Mouse (Mus musculus) limb, embryonic 10.5 days (tissue): ENCODE measurements around the gene Zfp146. TPM values are rescaled to one million over a fixed set of nuclear protein-coding genes. Genes with fewer than 3 reads are reported as not detected.
A peak's percentile ranks its signal among the peaks of the same experiment; 100 is the strongest.

Experiments
- DNase-seq: peaks from one replicate; pipeline ENCODE4 v3.0.0-alpha.2; 2017; ENCODE audit warnings: low spot score
- H3K27ac ChIP-seq: fragments of 300-500 bp; sonication (generic); 2 replicates; pipeline ENCODE4 v1.5.1; 2016; ENCODE audit warnings: mild to moderate bottlenecking
- H3K27me3 ChIP-seq: fragments of 300-500 bp; sonication (generic); 2 replicates; pipeline ENCODE4 v1.6.1; 2016; ENCODE audit warnings: low read depth, mild to moderate bottlenecking; ENCODE audit not compliant: poor library complexity, severe bottlenecking
- H3K36me3 ChIP-seq: fragments of 300-500 bp; sonication (generic); 2 replicates; pipeline ENCODE4 v1.6.1; 2016; ENCODE audit warnings: mild to moderate bottlenecking, moderate library complexity
- H3K4me1 ChIP-seq: fragments of 300-500 bp; sonication (generic); 2 replicates; pipeline ENCODE4 v1.6.1; 2016
- H3K4me3 ChIP-seq: fragments of 300-500 bp; sonication (generic); 2 replicates; pipeline ENCODE4 v1.5.1; 2016; ENCODE audit warnings: mild to moderate bottlenecking, moderate library complexity
- H3K9me3 ChIP-seq: fragments of 300-500 bp; sonication (generic); replicated peaks from 2 replicates; pipeline ENCODE4 v1.6.1; 2016; ENCODE audit warnings: mild to moderate bottlenecking
- WGBS: fragments of 180-500 bp; shearing (Covaris S2); methylation state at CpG from one replicate; pipeline ENCODE4 v1.1.7; 2016; 5-methylcytosine and 5-hydroxymethylcytosine counted together
- polyA plus RNA-seq: library from polyadenylated mRNA; unstranded; fragments of >200 nt; fragmentation: Nextera tagmentation; extraction: Ambion mirVana; gene quantifications from 2 replicates; pipeline ENCODE4 v1.2.1, GENCODE M21; 2016

Gene Zfp146
- polyA plus RNA-seq, 1 experiment from 2014 or later, result 19.6 TPM

DNA sequence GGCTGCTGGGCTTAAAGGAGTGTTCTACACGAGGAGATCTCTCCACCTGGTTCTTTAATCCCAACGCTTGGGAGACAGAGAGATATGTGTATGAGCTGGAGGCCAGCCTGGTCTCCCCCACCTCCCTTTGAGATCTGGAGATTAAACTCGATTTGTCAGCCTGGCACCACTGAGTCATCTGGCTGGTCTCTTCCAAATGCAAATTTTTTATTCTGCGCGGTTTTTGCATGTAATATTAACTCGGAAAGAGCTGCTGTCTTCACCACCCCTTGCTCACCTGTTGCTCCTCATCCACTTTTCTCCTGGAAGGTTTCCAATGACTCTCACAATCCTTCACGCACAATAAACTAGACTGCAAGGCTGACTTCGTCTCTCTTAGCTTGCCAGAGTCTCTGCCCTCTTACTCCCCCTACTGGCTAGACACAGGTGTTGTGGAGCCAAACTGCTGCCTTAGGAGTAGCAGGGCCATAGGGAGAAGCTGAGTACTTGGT is 29.0 kb upstream of the Zfp146 start, which contains the start of gene Capns1:
Gene Capns1 (minus strand): TSS at position 331 of the 491 bp plus-strand sequence.
- Histone ChIP-seq H3K36me3 (no peaks in the 10 kb centered on the region), H3K9me3 (no peaks in the 10 kb centered on the region), H3K4me1 (peaks cover 20% of the 10 kb centered on the region), H3K27me3 (no peaks in the 10 kb centered on the region), H3K27ac (peak within 1 kb of the TSS; percentile 44), H3K4me3 (peak within 1 kb of the TSS; percentile 14; the same call in 1 of the 2 replicates)
- WGBS, result 13% methylated on average over 8 of the region's 8 CpGs
- peak; percentile 61 for DNase-seq

DNA sequence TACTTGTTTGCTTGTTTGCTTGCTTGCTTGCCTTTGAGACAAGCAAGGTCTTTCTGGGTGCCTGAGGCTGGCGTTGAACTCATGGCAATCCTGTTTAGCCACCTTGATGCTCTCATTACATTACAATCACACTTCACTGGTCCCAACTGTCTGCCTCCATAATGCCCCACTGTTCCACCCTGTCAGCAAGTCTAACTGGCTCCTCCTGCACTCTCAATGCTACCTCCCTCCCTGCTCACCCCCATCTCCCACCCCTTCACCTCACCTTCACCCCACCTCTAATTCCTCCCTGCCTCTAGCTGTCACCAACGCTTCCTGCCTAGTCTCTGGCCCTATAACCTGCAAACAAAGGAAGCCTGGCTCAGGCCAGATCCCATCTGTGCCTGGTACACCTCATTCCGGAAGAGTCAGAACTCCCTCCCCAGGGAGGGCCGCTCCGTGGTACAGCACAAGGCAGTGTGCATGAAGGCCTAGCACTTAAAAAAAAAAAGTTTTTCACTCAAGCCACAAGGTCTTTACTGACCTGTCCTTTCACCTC is 28.1 kb upstream of the Zfp146 start:
- WGBS, result 73% methylated on average over 5 of the region's 5 CpGs
- DNase-seq, result no peak

DNA sequence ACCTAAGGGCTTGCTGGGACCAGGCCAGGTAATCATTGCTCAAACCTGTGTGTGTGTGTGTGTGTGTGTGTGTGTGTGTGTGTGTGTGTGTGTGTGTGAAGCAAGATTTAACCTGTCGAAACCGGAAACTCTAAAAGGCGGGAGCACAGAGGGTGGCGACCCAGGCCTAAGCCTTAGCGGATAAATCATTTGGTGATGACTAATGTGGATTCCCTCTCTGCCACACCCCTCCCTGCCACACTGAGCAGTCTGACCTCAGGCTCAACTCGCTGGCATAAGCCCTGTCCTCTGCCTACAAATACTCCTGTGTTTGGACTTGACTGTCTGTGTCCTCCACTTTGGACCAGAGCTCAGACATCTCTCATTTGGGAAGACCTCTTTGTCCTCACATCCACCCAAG is 26.6 kb upstream of the Zfp146 start:
- Histone ChIP-seq H3K36me3 (peaks cover 16% of the 10 kb centered on the region), H3K27ac (no peak overlapping the region), H3K27me3 (no peaks in the 10 kb centered on the region), H3K4me3 (no peak overlapping the region), H3K4me1 (peaks cover 32% of the 10 kb centered on the region), H3K9me3 (no peaks in the 10 kb centered on the region)
- WGBS, result 70% methylated on average over 6 of the region's 6 CpGs
- no peak for DNase-seq

More for the DNA sequence above, 28.1 kb upstream of the Zfp146 start:
- Histone ChIP-seq H3K9me3 (no peaks in the 10 kb centered on the region), H3K4me3 (no peak overlapping the region), H3K4me1 (peaks cover 29% of the 10 kb centered on the region), H3K27ac (peak overlapping the region; percentile 44), H3K27me3 (no peaks in the 10 kb centered on the region), H3K36me3 (peaks cover under 1% of the 10 kb centered on the region)

DNA sequence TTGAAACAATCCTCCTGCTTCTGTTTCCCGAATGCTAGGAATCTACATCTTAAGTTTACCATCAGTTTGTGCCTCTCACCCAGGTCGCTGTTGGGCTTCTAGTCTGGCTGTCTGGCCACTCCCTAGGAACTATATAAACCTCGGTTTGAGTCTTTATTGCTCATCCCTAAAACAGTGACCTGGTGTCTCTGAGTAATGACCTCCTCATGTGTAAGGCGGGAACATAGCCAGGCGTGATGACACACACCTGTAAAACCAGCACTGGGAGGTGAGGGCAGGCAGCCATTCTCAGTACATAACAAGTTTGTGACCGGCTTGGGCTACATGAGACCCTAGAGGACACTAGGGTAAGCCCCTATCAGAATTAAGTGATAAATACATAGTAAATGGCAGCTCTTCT is 25.9 kb upstream of the Zfp146 start:
- WGBS, result 69% methylated on average over 6 of the region's 6 CpGs
- no peaks in the 10 kb centered on the region for H3K27me3 ChIP-seq
- no peak overlapping the region for H3K27ac ChIP-seq
- no peaks in the 10 kb centered on the region for H3K9me3 ChIP-seq
- DNase-seq, result no peak
- H3K4me3 ChIP-seq, result peak overlapping the region; percentile 88; the same call in 1 of the 2 replicates
- peaks cover 32% of the 10 kb centered on the region for H3K4me1 ChIP-seq
- H3K36me3 ChIP-seq, result peaks cover 23% of the 10 kb centered on the region

DNA sequence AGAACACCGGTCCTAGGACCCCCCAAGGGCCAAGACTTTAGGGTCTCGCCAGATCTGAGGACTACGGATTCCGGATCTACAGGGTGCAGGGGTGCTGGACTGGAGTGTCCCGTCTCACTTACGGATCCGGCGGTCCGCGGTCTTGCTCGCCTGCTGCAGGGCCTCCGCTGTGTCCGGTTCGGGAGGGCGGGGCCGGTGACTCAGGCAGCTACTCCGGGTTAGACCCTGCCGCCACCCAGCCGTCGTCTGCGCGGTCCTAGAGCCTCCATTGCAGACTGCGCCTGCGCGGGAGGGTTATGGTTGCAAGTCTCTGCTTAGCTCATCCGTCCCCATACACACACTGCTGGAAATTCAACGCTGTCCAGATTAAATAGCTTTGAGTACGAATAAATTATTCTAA is 25.3 kb upstream of the Zfp146 start:
- H3K4me1 ChIP-seq, result peaks cover 32% of the 10 kb centered on the region
- H3K27ac ChIP-seq, result peak overlapping the region; percentile 88
- 0% methylated on average over 28 of the region's 28 CpGs for WGBS
- no peaks in the 10 kb centered on the region for H3K9me3 ChIP-seq
- H3K4me3 ChIP-seq, result peak overlapping the region; percentile 88
- peak; percentile 99 for DNase-seq
- peaks cover 29% of the 10 kb centered on the region for H3K36me3 ChIP-seq
- H3K27me3 ChIP-seq, result no peaks in the 10 kb centered on the region

DNA sequence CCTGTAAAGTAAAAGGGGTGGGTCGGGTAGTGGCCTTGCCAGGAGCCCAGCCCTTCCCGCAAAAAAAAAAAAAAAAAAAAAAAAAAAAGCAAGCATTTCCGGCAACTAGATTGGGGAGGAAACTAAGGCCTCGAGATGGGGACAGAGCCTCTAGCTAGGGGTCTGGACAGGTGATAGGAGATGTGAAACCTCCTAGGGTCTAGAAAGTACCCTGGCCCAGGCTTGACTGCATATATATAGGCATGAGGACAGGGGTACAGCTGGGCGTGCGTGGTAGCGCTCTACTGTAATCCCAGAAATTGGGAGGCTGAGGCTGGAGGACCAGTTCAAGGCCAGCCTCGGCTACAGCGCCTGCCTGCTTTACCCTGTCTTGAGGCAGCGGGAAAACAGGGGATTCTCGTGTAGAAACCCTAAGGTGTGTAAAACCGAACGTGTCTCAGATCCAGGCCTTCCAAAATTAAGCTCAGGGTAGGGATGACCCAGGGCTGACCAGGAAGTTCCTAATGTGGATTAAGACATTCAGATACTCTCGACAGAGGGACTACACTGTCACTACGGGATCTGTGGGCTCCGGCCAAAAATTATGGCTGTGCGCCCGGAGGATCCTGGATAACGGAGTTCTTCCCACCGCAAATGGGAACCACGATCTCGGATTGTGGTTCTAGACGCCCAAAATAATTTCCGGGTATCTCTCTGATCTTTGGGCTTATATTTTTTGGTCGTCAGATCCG is 24.7 kb upstream of the Zfp146 start:
- Histone ChIP-seq H3K4me3 (peak overlapping the region; percentile 88), H3K36me3 (peaks cover 33% of the 10 kb centered on the region)
- DNase-seq, result peak; percentile 54

DNA sequence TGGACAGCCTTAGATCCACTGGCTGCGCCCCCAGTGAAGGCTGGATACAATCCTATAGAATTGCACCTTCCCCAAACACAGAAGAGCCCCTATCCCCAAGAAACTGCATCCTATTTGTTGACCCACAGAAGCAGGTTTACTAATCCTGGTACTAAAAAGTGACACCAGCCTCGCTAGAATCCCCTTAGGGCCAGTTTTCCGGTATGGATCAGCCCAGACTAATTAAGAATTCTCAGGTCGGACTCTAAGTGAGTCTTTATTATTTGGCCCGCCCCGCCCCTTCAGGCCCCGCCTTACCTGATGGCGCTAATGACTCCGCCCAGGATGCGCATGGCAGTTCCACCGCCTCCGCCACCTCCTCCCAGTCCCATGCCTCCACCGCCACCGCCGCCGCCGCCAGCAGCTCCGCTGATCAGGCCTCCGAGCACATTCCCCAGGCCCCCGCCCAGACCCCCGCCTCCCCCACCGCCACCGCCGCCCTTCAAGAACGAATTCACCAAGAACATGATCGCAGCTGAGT is 24.1 kb upstream of the Zfp146 start:
- H3K4me3 ChIP-seq, result peak overlapping the region; percentile 88
- peak; percentile 88 for DNase-seq
- H3K36me3 ChIP-seq, result peaks cover 39% of the 10 kb centered on the region
- WGBS, result under 1% methylated on average over 26 of the region's 26 CpGs
- no peaks in the 10 kb centered on the region for H3K9me3 ChIP-seq
- peaks cover 32% of the 10 kb centered on the region for H3K4me1 ChIP-seq
- peak overlapping the region; percentile 88 for H3K27ac ChIP-seq
- H3K27me3 ChIP-seq, result no peaks in the 10 kb centered on the region

More for the DNA sequence above, 24.7 kb upstream of the Zfp146 start:
- 1% methylated on average over 26 of the region's 26 CpGs for WGBS
- peak overlapping the region; percentile 88 for H3K27ac ChIP-seq
- peaks cover 32% of the 10 kb centered on the region for H3K4me1 ChIP-seq
- H3K9me3 ChIP-seq, result no peaks in the 10 kb centered on the region
- no peaks in the 10 kb centered on the region for H3K27me3 ChIP-seq

DNA sequence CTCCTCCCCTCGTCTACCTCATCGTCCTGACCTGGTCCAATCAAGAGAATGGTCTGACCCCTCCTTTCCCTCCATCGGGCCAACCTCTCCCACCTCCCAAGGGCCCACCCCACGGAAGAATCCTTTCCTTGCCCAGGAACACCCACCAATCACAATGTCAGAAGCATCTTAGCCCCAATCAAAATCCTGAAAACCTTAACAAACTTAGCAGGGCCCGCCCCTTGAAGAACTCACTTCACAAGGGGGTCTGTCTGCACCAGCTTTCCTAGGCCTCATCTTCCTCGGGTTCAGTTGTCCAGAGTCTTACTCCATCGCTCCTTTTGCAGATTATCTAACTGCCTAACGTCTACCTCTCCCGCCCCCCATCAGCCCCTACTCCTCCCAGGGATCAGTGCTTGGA is 23.5 kb upstream of the Zfp146 start:
- Histone ChIP-seq H3K4me3 (peak overlapping the region; percentile 88), H3K4me1 (peaks cover 31% of the 10 kb centered on the region), H3K36me3 (peaks cover 46% of the 10 kb centered on the region), H3K27me3 (no peaks in the 10 kb centered on the region), H3K27ac (peak overlapping the region; percentile 88; the same call in 1 of the 2 replicates), H3K9me3 (no peaks in the 10 kb centered on the region)
- no peak for DNase-seq
- WGBS, result 12% methylated on average over 9 of the region's 9 CpGs

DNA sequence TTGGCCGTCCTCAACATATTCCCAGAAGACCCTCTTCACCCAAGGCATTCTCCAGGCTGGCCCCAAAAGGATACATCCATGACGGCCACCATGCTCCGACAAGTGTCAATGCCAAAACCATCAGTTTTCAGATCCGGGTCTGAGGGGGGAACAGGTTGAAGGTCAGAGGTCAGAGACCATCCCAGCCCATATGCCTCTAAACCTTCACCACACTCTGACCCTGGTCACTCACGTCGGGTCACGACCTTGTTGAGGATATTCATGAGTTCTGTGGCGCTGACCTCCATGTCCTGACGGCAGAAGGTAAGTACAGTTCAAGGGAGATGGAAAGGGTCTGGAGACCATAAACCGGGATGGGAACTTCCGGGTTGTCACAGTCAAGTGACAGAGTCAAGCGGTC is 22.5 kb upstream of the Zfp146 start:
- no peak overlapping the region for H3K27ac ChIP-seq
- 90% methylated on average over 12 of the region's 12 CpGs for WGBS
- no peaks in the 10 kb centered on the region for H3K9me3 ChIP-seq
- peaks cover 24% of the 10 kb centered on the region for H3K4me1 ChIP-seq
- H3K4me3 ChIP-seq, result 0 out of 2 replicates have a peak overlapping the region, but pooled peaks have one; percentile 88
- DNase-seq, result no peak
- H3K36me3 ChIP-seq, result peaks cover 55% of the 10 kb centered on the region
- no peaks in the 10 kb centered on the region for H3K27me3 ChIP-seq

DNA sequence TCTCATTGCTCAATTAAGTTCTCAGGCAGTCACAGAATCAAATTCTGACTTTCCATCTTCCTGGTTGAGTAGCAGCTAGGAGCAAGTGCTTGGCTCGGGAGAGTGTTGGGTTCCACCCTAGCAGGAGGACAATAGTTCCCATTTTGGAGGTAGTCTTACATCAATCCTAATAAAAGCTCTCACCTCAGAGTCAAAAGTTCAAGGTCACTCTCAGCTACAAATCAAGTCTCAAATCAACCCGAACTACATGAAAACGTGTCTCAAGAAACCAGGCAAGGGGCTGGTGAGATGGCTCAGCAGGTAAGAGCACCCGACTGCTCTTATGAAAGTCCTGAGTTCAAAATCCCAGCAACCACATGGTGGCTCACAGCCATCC is 19.6 kb upstream of the Zfp146 start:
- Histone ChIP-seq H3K4me1 (peaks cover 18% of the 10 kb centered on the region), H3K27ac (no peak overlapping the region), H3K4me3 (no peak overlapping the region), H3K36me3 (peaks cover 77% of the 10 kb centered on the region), H3K27me3 (no peaks in the 10 kb centered on the region), H3K9me3 (no peaks in the 10 kb centered on the region)
- no peak for DNase-seq
- WGBS, result 89% methylated on average over 4 of the region's 4 CpGs

DNA sequence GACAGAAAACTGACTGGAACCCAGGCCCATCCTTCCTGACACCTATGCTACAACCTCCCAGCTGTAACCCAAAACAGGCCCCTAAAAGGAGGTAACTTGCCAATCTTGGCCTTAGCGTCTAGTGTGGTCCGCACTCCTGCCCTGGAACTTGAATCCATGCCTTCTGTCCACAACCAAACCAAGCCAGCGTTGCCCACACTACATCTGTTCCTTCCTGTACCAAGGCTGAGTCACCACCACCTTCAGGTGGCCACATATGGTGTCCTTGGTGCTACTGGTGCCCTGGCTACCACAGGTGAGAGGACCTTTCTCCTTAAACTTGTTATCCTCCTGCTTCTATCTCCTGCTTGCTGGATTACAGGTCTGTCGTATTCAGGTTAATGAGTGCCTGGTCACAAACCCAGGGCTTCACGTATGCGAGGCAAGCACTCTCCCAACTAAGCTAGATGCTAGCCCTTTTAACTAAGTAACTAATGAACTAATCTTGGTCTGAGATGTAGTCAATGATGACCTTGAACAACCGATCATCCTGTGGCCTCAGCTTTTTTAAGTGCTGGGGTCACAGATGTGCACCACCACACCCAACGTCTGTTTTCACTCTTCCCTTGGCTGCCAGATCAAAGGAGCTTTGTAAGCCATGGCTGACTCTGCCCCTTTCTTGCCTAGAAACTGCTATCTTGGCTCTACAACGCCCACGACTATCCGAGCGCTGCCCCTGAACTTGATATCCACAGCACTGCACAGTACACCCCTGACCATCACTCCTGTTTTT is 19.0 kb upstream of the Zfp146 start:
- peaks cover 22% of the 10 kb centered on the region for H3K4me1 ChIP-seq
- no peaks in the 10 kb centered on the region for H3K9me3 ChIP-seq
- DNase-seq, result no peak
- 80% methylated on average over 12 of the region's 12 CpGs for WGBS
- H3K27me3 ChIP-seq, result no peaks in the 10 kb centered on the region
- H3K27ac ChIP-seq, result no peak overlapping the region
- H3K36me3 ChIP-seq, result peaks cover 77% of the 10 kb centered on the region
- H3K4me3 ChIP-seq, result no peak overlapping the region

DNA sequence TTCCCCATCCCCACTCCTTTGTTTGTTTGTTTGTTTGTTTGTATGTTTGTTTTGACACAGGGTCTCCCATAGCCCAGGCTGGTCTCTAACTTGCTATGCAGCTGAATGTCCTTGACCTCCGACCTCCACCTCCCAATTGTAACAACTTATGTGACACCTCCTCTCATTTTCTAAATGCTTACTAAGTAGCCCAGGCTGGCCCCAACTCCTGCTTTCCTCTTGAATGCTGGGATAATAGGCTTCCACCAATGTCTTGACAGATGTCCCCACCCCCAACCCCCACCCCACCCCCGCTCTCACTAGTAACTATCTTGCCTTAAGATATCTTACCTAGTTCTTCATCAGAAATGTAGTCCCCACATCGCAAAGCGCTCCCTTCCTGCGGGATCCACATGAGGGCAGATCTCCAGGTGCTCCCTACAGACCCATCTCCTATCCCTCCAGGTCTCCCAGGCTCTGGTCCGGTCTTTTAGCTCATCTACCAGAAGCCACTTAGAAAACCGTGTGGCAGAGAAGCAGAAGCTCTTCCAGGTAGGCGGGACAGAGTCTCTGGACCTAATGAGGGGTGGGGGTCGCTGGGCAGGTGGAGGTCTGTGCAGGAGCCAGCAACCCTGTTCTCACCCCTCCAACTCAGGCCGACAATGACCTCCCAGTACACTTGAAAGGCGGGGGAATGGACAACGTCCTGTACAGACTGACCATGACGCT is 15.2 kb upstream of the Zfp146 start:
- Histone ChIP-seq H3K27ac (no peak overlapping the region), H3K36me3 (peaks cover 55% of the 10 kb centered on the region), H3K4me3 (no peak overlapping the region), H3K9me3 (no peaks in the 10 kb centered on the region), H3K4me1 (peaks cover 10% of the 10 kb centered on the region), H3K27me3 (no peaks in the 10 kb centered on the region)
- no peak for DNase-seq
- 71% methylated on average over 13 of the region's 13 CpGs for WGBS
